Mouse (Mus musculus) heart, adult 2 months (tissue): ENCODE results near the gene Rpl13.

Experiments used
- CTCF ChIP-seq: fragments of 200-600 bp; IDR thresholded peaks from 2 replicates; pipeline ENCODE4 v1.8.1; 2022; ENCODE audit warnings: antibody characterized with exemption, mild to moderate bottlenecking, moderate library complexity
- EP300 ChIP-seq: fragments of 200-500 bp; IDR thresholded peaks from 2 replicates; pipeline ENCODE4 v1.6.1; 2011; ENCODE audit warnings: low read depth, low read length, control low read depth; ENCODE audit not compliant: insufficient read depth

GRCm38 (mm10) chr8:123101244-123101643 is 906 bp upstream of the Rpl13 start:
- TF ChIP-seq EP300 = no peak
- TF ChIP-seq CTCF = peak; percentile 27; the same call in 1 of the 2 replicates
